Mouse (Mus musculus) heart, embryonic 14.5 days (tissue): ENCODE data around the gene Mau2. TPM values are rescaled to one million over a fixed set of nuclear protein-coding genes. Genes with fewer than 3 reads are reported as not detected.
"Not testable (repeated sequence)": the region's sequence is repeated elsewhere in the genome, so short reads cannot be mapped to it uniquely, and the experiment has no call there.

Source experiments
- ATAC-seq: fragments of 200-750 bp; cut with Nextera tagmentation; 2 replicates; pipeline ENCODE4 v1.8.0; 2017; ENCODE audit warnings: low read depth, moderate TSS enrichment; ENCODE audit not compliant: insufficient number of reproducible peaks, insufficient read depth, low FRiP score
- H3K27ac ChIP-seq, 2 experiments: fragments of 200-500 bp in 1 of 2; fragments of 300-500 bp in 1 of 2; sonication (generic) in 1 of 2; replicated peaks in 1 of 2; 2 replicates each; pipeline ENCODE4 v1.5.1; 2012 to 2014; ENCODE audit warnings: low read depth in 2 of 2, low read length in 2 of 2, control low read depth in 1 of 2, mild to moderate bottlenecking in 1 of 2, mixed read lengths in 1 of 2; ENCODE audit not compliant: control insufficient read depth in 1 of 2, insufficient read depth in 1 of 2
- H3K27me3 ChIP-seq: fragments of 300-500 bp; sonication (generic); 2 replicates; pipeline ENCODE4 v1.6.1; 2014; ENCODE audit warnings: mild to moderate bottlenecking, low read length, control low read depth; ENCODE audit not compliant: control insufficient read depth, insufficient read depth
- H3K36me3 ChIP-seq: fragments of 300-500 bp; sonication (generic); 2 replicates; pipeline ENCODE4 v1.6.1; 2014; ENCODE audit warnings: mild to moderate bottlenecking, control low read depth, low read length, mixed read lengths; ENCODE audit not compliant: control insufficient read depth, insufficient read depth
- H3K4me1 ChIP-seq, 2 experiments: fragments of 200-500 bp in 1 of 2; fragments of 300-500 bp in 1 of 2; sonication (generic) in 1 of 2; 2 replicates each; pipeline ENCODE4 v1.6.1; 2012 to 2014; ENCODE audit warnings: low read length in 2 of 2, control low read depth in 1 of 2, mixed read lengths in 1 of 2; ENCODE audit not compliant: control insufficient read depth in 2 of 2, insufficient read depth in 2 of 2
- H3K4me2 ChIP-seq: fragments of 300-500 bp; sonication (generic); 2 replicates; pipeline ENCODE4 v1.6.1; 2014; ENCODE audit warnings: mild to moderate bottlenecking, low read length
- H3K4me3 ChIP-seq, 2 experiments: fragments of 200-500 bp in 1 of 2; fragments of 300-500 bp in 1 of 2; sonication (generic) in 1 of 2; 2 replicates each; pipeline ENCODE4 v1.5.1; 2012 to 2014; ENCODE audit warnings: low read length in 2 of 2, mild to moderate bottlenecking in 2 of 2, control low read depth in 1 of 2, low read depth in 1 of 2, moderate library complexity in 1 of 2; ENCODE audit not compliant: control insufficient read depth in 1 of 2, insufficient read depth in 1 of 2
- H3K9ac ChIP-seq: fragments of 300-500 bp; sonication (generic); 2 replicates; pipeline ENCODE4 v1.6.1; 2014; ENCODE audit warnings: mild to moderate bottlenecking, low read length
- H3K9me3 ChIP-seq: fragments of 300-500 bp; sonication (generic); 2 replicates; pipeline ENCODE4 v1.6.1; 2016; ENCODE audit warnings: low read length, control low read depth; ENCODE audit not compliant: control insufficient read depth
- WGBS: fragments of 180-500 bp; shearing (Covaris S2); extraction: QIAGEN DNeasy Blood & Tissue Kit; methylation state at CpG from one replicate; pipeline ENCODE4 v1.1.7; 2014; 5-methylcytosine and 5-hydroxymethylcytosine counted together
- polyA plus RNA-seq: library from polyadenylated mRNA; unstranded; fragments of >200 nt; fragmentation: Nextera tagmentation; extraction: Ambion mirVana; gene quantifications from 2 replicates; pipeline ENCODE4 v1.2.1, GENCODE M21; 2014

The Mau2 gene
- polyA plus RNA-seq, 1 experiment from 2014 or later, result 42.2 TPM

DNA sequence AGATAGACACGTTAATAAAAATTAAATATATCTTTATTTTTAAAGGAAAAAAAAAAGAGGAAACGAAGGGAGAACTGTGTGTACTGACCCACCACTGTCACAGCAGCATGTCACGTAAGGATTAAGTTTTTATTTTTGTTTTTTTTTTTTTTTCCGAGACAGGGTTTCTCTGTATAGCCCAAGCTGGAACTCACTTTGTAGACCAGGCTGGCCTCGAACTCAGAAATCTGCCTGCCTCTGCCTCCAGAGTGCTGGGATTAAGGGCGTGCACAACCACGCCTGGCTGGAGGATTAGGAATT lies 40.7 kb downstream of the Mau2 start:
- Histone ChIP-seq H3K9ac (peak overlapping the region; percentile 69), H3K4me3 (peak overlapping the region in 1 of 2 experiments; percentile 32; a peak in 1 of 4 replicates), H3K27ac (peak overlapping the region in 1 of 2 experiments; percentile 95; a peak in 2 of 4 replicates), H3K4me1 (peaks cover 4 to 11% of the 10 kb centered on the region in 2 experiments; a peak in 3 of 4 replicates), H3K4me2 (peak overlapping the region; percentile 67)
- not testable (repeated sequence) for H3K9me3 ChIP-seq, H3K36me3 ChIP-seq, H3K27me3 ChIP-seq, ATAC-seq
- WGBS, result 33% methylated on average over 7 of the region's 7 CpGs

DNA sequence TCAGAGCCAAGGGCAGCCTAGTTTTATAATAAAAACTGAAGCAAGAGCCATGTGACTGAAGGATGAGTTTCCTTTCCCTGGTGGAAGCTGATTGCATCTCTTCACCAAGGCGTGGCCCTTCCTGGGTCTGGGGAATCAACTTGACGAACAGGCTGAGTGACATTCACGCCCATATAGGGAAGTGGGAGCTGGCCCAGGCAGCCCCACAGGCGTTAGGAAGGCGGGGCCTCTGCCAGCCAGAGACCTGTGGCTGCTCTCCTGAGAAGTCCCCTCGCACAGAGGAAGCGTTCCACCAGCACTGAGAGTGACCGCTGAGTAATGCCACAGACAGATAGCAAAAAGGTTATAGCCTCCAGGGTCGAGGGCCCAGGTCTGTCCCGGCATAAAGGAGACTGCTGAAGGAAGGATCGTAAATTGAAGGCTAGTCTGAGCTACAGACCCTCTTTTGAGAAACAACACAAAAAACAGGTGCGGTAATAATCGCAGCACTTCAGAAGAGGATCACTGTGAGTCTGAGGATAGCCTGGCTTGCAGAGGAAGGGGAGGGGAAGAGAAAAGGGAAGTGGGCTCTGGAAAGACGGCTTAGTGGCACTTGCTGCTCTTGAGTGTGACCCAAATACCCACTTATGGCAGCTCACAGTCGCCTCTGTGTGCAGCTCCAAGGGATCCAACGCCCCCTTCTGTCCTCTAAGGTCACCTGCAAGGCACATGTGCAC lies 41.2 kb downstream of the Mau2 start:
- peak overlapping the region; percentile 32 to 36 for H3K4me3 ChIP-seq
- peak; percentile 63 for ATAC-seq
- WGBS, result 1% methylated on average over 16 of the region's 16 CpGs
- peak overlapping the region; percentile 69 for H3K9ac ChIP-seq
- no peaks in the 10 kb centered on the region for H3K9me3 ChIP-seq
- H3K4me1 ChIP-seq, result peaks cover 4 to 12% of the 10 kb centered on the region in 2 experiments; a peak in 3 of 4 replicates
- H3K36me3 ChIP-seq, result no peaks in the 10 kb centered on the region
- peak overlapping the region; percentile 67 for H3K4me2 ChIP-seq
- no peaks in the 10 kb centered on the region for H3K27me3 ChIP-seq
- H3K27ac ChIP-seq, result peak overlapping the region; percentile 95 to 99

GRCm38 (mm10) chr8:70000226-70000625 lies 42.3 kb downstream of the Mau2 start:
- Histone ChIP-seq H3K9me3 (no peaks in the 10 kb centered on the region), H3K4me1 (peaks cover 3 to 14% of the 10 kb centered on the region in 2 experiments; a peak in 3 of 4 replicates), H3K36me3 (no peaks in the 10 kb centered on the region), H3K4me3 (no peak overlapping the region), H3K27ac (no peak overlapping the region), H3K27me3 (no peaks in the 10 kb centered on the region), H3K9ac (no peak overlapping the region), H3K4me2 (no peak overlapping the region)
- no peak for ATAC-seq
- WGBS, result 87% methylated on average over 2 of the region's 2 CpGs

DNA sequence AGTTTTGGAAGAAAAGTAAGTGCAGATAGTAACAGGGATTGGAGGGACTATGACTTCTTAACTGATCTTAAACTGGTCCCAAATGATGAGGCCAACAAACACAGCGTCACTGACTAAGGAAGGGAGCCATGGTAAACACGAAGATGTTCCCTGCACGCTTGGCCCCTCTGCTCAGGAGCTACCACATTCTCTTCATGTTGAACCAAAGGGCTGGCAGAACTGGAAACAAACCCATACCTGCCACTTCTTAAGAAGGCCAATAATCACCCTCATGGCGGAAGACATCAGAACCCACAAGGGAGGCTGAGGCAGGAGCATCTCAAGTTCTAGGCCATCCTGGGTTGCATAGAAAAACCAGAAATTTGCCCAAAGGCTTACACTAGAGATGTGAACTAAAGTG lies 43.3 kb downstream of the Mau2 start:
- no peak overlapping the region for H3K4me3 ChIP-seq
- 91% methylated on average over 4 of the region's 4 CpGs for WGBS
- no peak overlapping the region for H3K9ac ChIP-seq
- H3K36me3 ChIP-seq, result no peaks in the 10 kb centered on the region
- H3K27me3 ChIP-seq, result no peaks in the 10 kb centered on the region
- no peak for ATAC-seq
- H3K4me1 ChIP-seq, result peaks cover 5 to 21% of the 10 kb centered on the region in 2 experiments; a peak in 3 of 4 replicates
- no peak overlapping the region for H3K4me2 ChIP-seq
- H3K27ac ChIP-seq, result no peak overlapping the region
- H3K9me3 ChIP-seq, result no peaks in the 10 kb centered on the region

- ATAC-seq, result no peak
- Histone ChIP-seq H3K36me3 (no peaks in the 10 kb centered on the region), H3K27ac (no peak overlapping the region), H3K27me3 (no peaks in the 10 kb centered on the region), H3K9me3 (no peaks in the 10 kb centered on the region), H3K4me1 (peaks cover 5 to 23% of the 10 kb centered on the region in 2 experiments; a peak in 3 of 4 replicates), H3K4me2 (no peak overlapping the region), H3K4me3 (no peak overlapping the region), H3K9ac (no peak overlapping the region)
- WGBS, result 90% methylated on average over 3 of the region's 3 CpGs
Observed at GRCm38 (mm10) chr8:69998706-69999105, 43.8 kb downstream of the Mau2 start.

- no peaks in the 10 kb centered on the region for H3K9me3 ChIP-seq
- H3K4me1 ChIP-seq, result peaks cover 5 to 31% of the 10 kb centered on the region in 2 experiments; a peak in 3 of 4 replicates
- WGBS, result 3% methylated on average over 34 of the region's 35 CpGs
- H3K36me3 ChIP-seq, result peaks cover 5% of the 10 kb centered on the region; the same call in 1 of the 2 replicates
- peak overlapping the region; percentile 88 for H3K9ac ChIP-seq
- no peak for ATAC-seq
- H3K4me3 ChIP-seq, result peak overlapping the region; percentile 84 to 95
- H3K4me2 ChIP-seq, result peak overlapping the region; percentile 89
- no peaks in the 10 kb centered on the region for H3K27me3 ChIP-seq
- peak overlapping the region; percentile 94 to 95 for H3K27ac ChIP-seq
Observed at GRCm38 (mm10) chr8:69996589-69997285, 45.8 kb downstream of the Mau2 start.

DNA sequence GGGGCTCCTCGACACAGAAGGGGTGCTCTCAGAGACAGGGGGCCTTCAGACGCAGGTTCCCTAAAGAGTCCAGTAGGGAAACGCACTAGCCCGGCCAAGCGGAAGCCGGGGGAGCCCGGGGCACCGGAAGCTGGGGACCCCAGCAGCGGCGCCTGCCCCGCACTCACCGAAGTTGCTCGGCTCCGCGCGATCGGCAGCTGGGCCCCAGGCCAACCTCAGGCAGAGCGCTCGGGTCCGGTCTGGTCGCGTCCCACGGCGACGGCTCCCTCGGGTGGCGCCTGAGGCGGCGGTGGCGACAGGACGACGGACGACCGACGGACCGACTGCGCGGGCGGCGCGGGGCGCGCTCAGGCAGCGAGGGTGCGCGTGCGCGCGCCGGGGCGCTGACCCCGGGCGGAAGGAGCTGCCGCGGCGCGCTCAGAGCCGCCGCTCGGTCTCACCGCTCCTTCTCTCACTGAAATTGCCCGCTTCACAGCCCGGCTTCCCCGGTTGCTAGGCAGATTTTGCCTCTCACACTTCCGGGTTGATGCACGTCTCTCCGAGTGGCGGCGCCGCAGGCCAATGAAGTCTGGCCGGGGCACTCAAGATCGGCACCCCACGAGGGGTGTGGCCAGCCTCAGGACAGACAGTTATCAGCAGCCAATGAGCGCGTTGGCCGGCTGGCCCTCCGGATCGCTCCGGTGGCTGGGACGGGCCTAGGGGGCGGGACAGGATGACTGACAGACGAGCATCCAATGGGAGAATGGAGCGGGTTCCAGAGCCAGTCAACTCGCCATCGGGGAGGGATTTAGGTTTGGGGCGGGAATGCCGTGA lies 46.6 kb downstream of the Mau2 start, which contains the start of gene Gatad2a:
Gatad2a (minus strand) TSS at position 609 of the 813 bp plus-strand sequence.
- Histone ChIP-seq H3K4me1 (peaks cover 2 to 31% of the 10 kb centered on the region in 2 experiments; a peak in 3 of 4 replicates), H3K4me3 (peak within 1 kb of the TSS; percentile 84 to 95), H3K4me2 (peak within 1 kb of the TSS; percentile 95), H3K36me3 (peaks cover 5% of the 10 kb centered on the region; the same call in 1 of the 2 replicates), H3K9me3 (no peaks in the 10 kb centered on the region), H3K27me3 (no peaks in the 10 kb centered on the region), H3K27ac (peak within 1 kb of the TSS; percentile 94 to 95), H3K9ac (peak within 1 kb of the TSS; percentile 88)
- WGBS, result under 1% methylated on average over 85 of the region's 87 CpGs
- ATAC-seq, result peak; percentile 99
